25 mouse cellular contexts compared by ENCODE assay signal in genomic region chr12:49622264-49622663, GRCm38 (mm10).
DNase-seq lines count a peak whose midpoint lies in the region; ATAC-seq and TF ChIP-seq lines count a peak whose summit lies in the region.
"Had no signal": no experiment of that assay in that cellular context is flagged by ENCODE, and none has a peak within 500 bp of the region (broad histone marks: within the 10 kb centered on the region; RNA-seq: fewer than 3 reads in every experiment).

No protein-coding gene starts in this region.

- H3K9ac ChIP-seq in forebrain, embryonic 13.5 days, result no peak overlapping the region
- no peak overlapping the region for H3K9ac ChIP-seq in forebrain, embryonic 12.5 days
- no peak overlapping the region for H3K9ac ChIP-seq in forebrain, embryonic 15.5 days (replicated peaks)
- no peak overlapping the region for H3K9ac ChIP-seq in forebrain, embryonic 11.5 days (ENCODE audit: low read length)
- H3K9ac ChIP-seq: embryonic facial prominence, embryonic 13.5 days; embryonic facial prominence, embryonic 15.5 days had no signal

- H3K9me3 ChIP-seq in forebrain, embryonic 13.5 days (replicated peaks), result no peaks in the 10 kb centered on the region
- no peaks in the 10 kb centered on the region for H3K9me3 ChIP-seq in forebrain, embryonic 12.5 days
- H3K9me3 ChIP-seq in forebrain, embryonic 15.5 days, result no peaks in the 10 kb centered on the region
- H3K9me3 ChIP-seq in forebrain, embryonic 11.5 days (ENCODE audit: control insufficient read depth, low read length), result no peaks in the 10 kb centered on the region
- H3K9me3 ChIP-seq: embryonic facial prominence, embryonic 13.5 days; embryonic facial prominence, embryonic 15.5 days had no signal

- no peak for TF ChIP-seq CTCF in layer of hippocampus, adult 2 months (conservative IDR thresholded peaks at IDR 0.05)

- H3K4me1 ChIP-seq in forebrain, embryonic 13.5 days, result no peaks in the 10 kb centered on the region
- no peaks in the 10 kb centered on the region for H3K4me1 ChIP-seq in forebrain, embryonic 12.5 days
- H3K4me1 ChIP-seq in forebrain, embryonic 15.5 days, result 0 out of 2 replicates have a peak, but pooled peaks cover 5% of the 10 kb centered on the region
- no peaks in the 10 kb centered on the region for H3K4me1 ChIP-seq in forebrain, embryonic 11.5 days (replicated peaks; ENCODE audit: control insufficient read depth, insufficient read depth, low read length)
- H3K4me1 ChIP-seq: embryonic facial prominence, embryonic 13.5 days; embryonic facial prominence, embryonic 15.5 days had no signal

- no peak overlapping the region for H3K4me2 ChIP-seq in forebrain, embryonic 13.5 days
- no peak overlapping the region for H3K4me2 ChIP-seq in forebrain, embryonic 12.5 days
- no peak overlapping the region for H3K4me2 ChIP-seq in forebrain, embryonic 15.5 days (replicated peaks)
- no peak overlapping the region for H3K4me2 ChIP-seq in forebrain, embryonic 11.5 days (ENCODE audit: low read depth, low read length, severe bottlenecking)
- H3K4me2 ChIP-seq: embryonic facial prominence, embryonic 13.5 days; embryonic facial prominence, embryonic 15.5 days had no signal

- 56% methylated on average over 3 of the region's 3 CpGs for WGBS in forebrain, embryonic 13.5 days
- 70% methylated on average over 3 of the region's 3 CpGs for WGBS in forebrain, embryonic 12.5 days
- 38% methylated on average over 3 of the region's 3 CpGs for WGBS in forebrain, embryonic 15.5 days
- WGBS in forebrain, embryonic 11.5 days, result 88% methylated on average over 3 of the region's 3 CpGs

- H3K4me3 ChIP-seq in forebrain, embryonic 13.5 days, result no peak overlapping the region
- H3K4me3 ChIP-seq in forebrain, embryonic 12.5 days (replicated peaks), result no peak overlapping the region
- H3K4me3 ChIP-seq in forebrain, embryonic 15.5 days, result no peak overlapping the region
- no peak overlapping the region for H3K4me3 ChIP-seq in forebrain, embryonic 11.5 days (ENCODE audit: low read depth, low read length)
- no peak overlapping the region for H3K4me3 ChIP-seq in layer of hippocampus, adult 2 months
- H3K4me3 ChIP-seq: embryonic facial prominence, embryonic 13.5 days; embryonic facial prominence, embryonic 15.5 days; erythroblast, embryonic 14.5 days had no signal

- H3K27ac ChIP-seq in forebrain, embryonic 13.5 days, result no peak overlapping the region
- no peak overlapping the region for H3K27ac ChIP-seq in forebrain, embryonic 12.5 days
- peak overlapping the region; percentile 62; the same call in 1 of the 2 replicates for H3K27ac ChIP-seq in forebrain, embryonic 15.5 days (replicated peaks)
- H3K27ac ChIP-seq in forebrain, embryonic 11.5 days (ENCODE audit: low read depth, low read length), result no peak overlapping the region
- H3K27ac ChIP-seq in layer of hippocampus, adult 2 months, result peak overlapping the region; percentile 64
- H3K27ac ChIP-seq: embryonic facial prominence, embryonic 13.5 days; embryonic facial prominence, embryonic 15.5 days had no signal

- peak; percentile 38; the same call in 1 of the 2 replicates for ATAC-seq in forebrain, embryonic 13.5 days
- ATAC-seq in forebrain, embryonic 12.5 days (ENCODE audit: low FRiP score), result no peak
- no peak for ATAC-seq in forebrain, embryonic 15.5 days (replicated peaks)
- no peak for ATAC-seq in forebrain, embryonic 11.5 days (replicated peaks; ENCODE audit: low FRiP score)
- ATAC-seq: activated CD4-positive, CD25-positive, alpha-beta regulatory T cell, adult 4 months; CD4-positive, CD25-positive, alpha-beta regulatory T cell, adult 4 months; Patski had no signal

- no peak for DNase-seq in forebrain, embryonic 11.5 days (ENCODE audit: low spot score)
- peak in 1 of 2 experiments; percentile 20 for DNase-seq in layer of hippocampus, adult 2 months (ENCODE audit: low spot score in 2 of 2)
- DNase-seq in layer of hippocampus, adult 9-11 months, result no peak
- DNase-seq: adrenal gland, adult 8-10 months; adrenal gland, postnatal 14 days; adrenal gland, postnatal 36 days; B cell, adult 2 months; cerebellum, adult 11 months; cerebellum, adult 18-20 months; cerebellum, adult 8-10 months; cerebellum, adult 9-11 months; cerebellum, postnatal 14 days; cerebellum, postnatal 36 days; embryo, embryonic 11 days had no signal

- no peaks in the 10 kb centered on the region for H3K36me3 ChIP-seq in forebrain, embryonic 13.5 days (ENCODE audit: poor library complexity, severe bottlenecking)
- no peaks in the 10 kb centered on the region for H3K36me3 ChIP-seq in forebrain, embryonic 12.5 days (replicated peaks)
- H3K36me3 ChIP-seq in forebrain, embryonic 15.5 days, result no peaks in the 10 kb centered on the region
- no peaks in the 10 kb centered on the region for H3K36me3 ChIP-seq in forebrain, embryonic 11.5 days (ENCODE audit: control insufficient read depth, insufficient read depth, low read length)
- H3K36me3 ChIP-seq: embryonic facial prominence, embryonic 13.5 days; embryonic facial prominence, embryonic 15.5 days; G1E had no signal

- H3K27me3 ChIP-seq in forebrain, embryonic 13.5 days, result no peaks in the 10 kb centered on the region
- H3K27me3 ChIP-seq in forebrain, embryonic 12.5 days, result no peaks in the 10 kb centered on the region
- H3K27me3 ChIP-seq in forebrain, embryonic 15.5 days, result no peaks in the 10 kb centered on the region
- no peaks in the 10 kb centered on the region for H3K27me3 ChIP-seq in forebrain, embryonic 11.5 days (ENCODE audit: control insufficient read depth, insufficient read depth, low read length)
- H3K27me3 ChIP-seq: CH12.LX; embryonic facial prominence, embryonic 13.5 days; embryonic facial prominence, embryonic 15.5 days; Patski had no signal

Comparison
In these comparisons a context has a peak if more than half of its experiments do, and no peak if none do; other contexts are left out.
1. H3K27ac ChIP-seq: peak in forebrain, embryonic 15.5 days (single experiment) and layer of hippocampus, adult 2 months (single experiment); none in forebrain, embryonic 13.5 days (single experiment), forebrain, embryonic 12.5 days (single experiment) and forebrain, embryonic 11.5 days (single experiment).